Mouse (Mus musculus) common myeloid progenitor, adult 5-6 weeks (primary cell): ENCODE measurements around the gene Lancl1. TPM values are rescaled to one million over a fixed set of nuclear protein-coding genes. Genes with fewer than 3 reads are reported as not detected.

Experiments
- total RNA-seq: library from RNA; stranded (forward); fragments of 200-1000, 187-1606 nt; gene quantifications from 2 replicates; pipeline ENCODE4 v1.2.3, GENCODE M21; 2017

Lancl1 gene
- total RNA-seq, 1 experiment from 2014 or later, result 39.8 TPM

Other genes with a start within 250 kb of the Lancl1 start
- gene Kansl1l, start 221.3 kb downstream of the Lancl1 start, total RNA-seq, result 46.3 and 57.1 TPM in 2 replicates
- 89.4 and 98.8 TPM in 2 replicates for gene Acadl, start 175.6 kb downstream of the Lancl1 start, total RNA-seq
- gene Myl1, start 93.5 kb downstream of the Lancl1 start, total RNA-seq, result not detected in 2 replicates
- not detected in 2 replicates for gene Cps1, start 84.2 kb upstream of the Lancl1 start, total RNA-seq